Mouse (Mus musculus) kidney, embryonic 16.5 days (tissue): Measurements from ENCODE around the gene Tmem88b. TPM values are rescaled to one million over a fixed set of nuclear protein-coding genes. Genes with fewer than 3 reads are reported as not detected.
A peak's percentile ranks its signal among the peaks of the same experiment; 100 is the strongest.

Source experiments
- ATAC-seq: fragments of 200-750 bp; cut with Nextera tagmentation; 2 replicates; pipeline ENCODE4 v1.8.0; 2017; ENCODE audit warnings: moderate TSS enrichment; ENCODE audit not compliant: low FRiP score, low TSS enrichment
- H3K27ac ChIP-seq: fragments of 300-500 bp; sonication (generic); 2 replicates; pipeline ENCODE4 v1.5.1; 2014; ENCODE audit warnings: low read length
- H3K27me3 ChIP-seq: fragments of 300-500 bp; sonication (generic); 2 replicates; pipeline ENCODE4 v1.6.1; 2014; ENCODE audit warnings: low read length, control low read depth, mixed read lengths; ENCODE audit not compliant: insufficient read depth
- H3K36me3 ChIP-seq: fragments of 300-500 bp; sonication (generic); 2 replicates; pipeline ENCODE4 v1.6.1; 2014; ENCODE audit warnings: low read length, control low read depth, mixed read lengths; ENCODE audit not compliant: insufficient read depth
- H3K4me1 ChIP-seq: fragments of 300-500 bp; sonication (generic); 2 replicates; pipeline ENCODE4 v1.6.1; 2014; ENCODE audit warnings: low read length, control low read depth, mixed read lengths; ENCODE audit not compliant: insufficient read depth
- H3K4me2 ChIP-seq: fragments of 300-500 bp; sonication (generic); replicated peaks from 2 replicates; pipeline ENCODE4 v1.6.1; 2014; ENCODE audit warnings: low read depth, low read length
- H3K4me3 ChIP-seq: fragments of 300-500 bp; sonication (generic); 2 replicates; pipeline ENCODE4 v1.5.1; 2014; ENCODE audit warnings: mild to moderate bottlenecking, low read length
- H3K9ac ChIP-seq: fragments of 300-500 bp; sonication (generic); replicated peaks from 2 replicates; pipeline ENCODE4 v1.6.1; 2014; ENCODE audit warnings: low read length
- H3K9me3 ChIP-seq: fragments of 300-500 bp; sonication (generic); 2 replicates; pipeline ENCODE4 v1.6.1; 2016; ENCODE audit warnings: low read length, control low read depth
- WGBS: fragments of 180-500 bp; shearing (Covaris S2); extraction: QIAGEN DNeasy Blood & Tissue Kit; methylation state at CpG from one replicate; pipeline ENCODE4 v1.1.7; 2014; 5-methylcytosine and 5-hydroxymethylcytosine counted together
- polyA plus RNA-seq: library from polyadenylated mRNA; unstranded; fragments of >200 nt; fragmentation: Nextera tagmentation; extraction: Ambion mirVana; gene quantifications from 2 replicates; pipeline ENCODE4 v1.2.1, GENCODE M21; 2015

Tmem88b gene
- polyA plus RNA-seq, result 0.32 and 0.33 TPM in 2 replicates

GRCm38 (mm10) chr4:155785819-155786218 is at the start of gene Tmem88b:
TSS of gene Tmem88b (minus strand) at chr4:155785874.
- Histone ChIP-seq H3K9ac (peak within 1 kb of the TSS; percentile 80), H3K4me3 (peak within 1 kb of the TSS; percentile 56), H3K27ac (no peak within 1 kb of the TSS), H3K36me3 (no peaks in the 10 kb centered on the region), H3K4me2 (peak within 1 kb of the TSS; percentile 75), H3K27me3 (no peaks in the 10 kb centered on the region), H3K4me1 (peaks cover 15% of the 10 kb centered on the region), H3K9me3 (no peaks in the 10 kb centered on the region)
- 72% methylated on average over 5 of the region's 5 CpGs for WGBS
- ATAC-seq, result no peak

GRCm38 (mm10) chr4:155833836-155834235 is 48.2 kb upstream of the Tmem88b start:
- Histone ChIP-seq H3K27ac (peak overlapping the region; percentile 63; the same call in 1 of the 2 replicates), H3K9ac (0 out of 2 replicates have a peak overlapping the region, but pooled peaks have one; percentile 9), H3K4me2 (0 out of 2 replicates have a peak overlapping the region, but pooled peaks have one; percentile 13), H3K4me1 (peaks cover 24% of the 10 kb centered on the region), H3K4me3 (0 out of 2 replicates have a peak overlapping the region, but pooled peaks have one; percentile 2), H3K27me3 (no peaks in the 10 kb centered on the region), H3K36me3 (0 out of 2 replicates have a peak, but pooled peaks cover 3% of the 10 kb centered on the region), H3K9me3 (no peaks in the 10 kb centered on the region; the same call in 1 of the 2 replicates)
- peak; percentile 40; the same call in 1 of the 2 replicates for ATAC-seq
- 26% methylated on average over 2 of the region's 2 CpGs for WGBS

GRCm38 (mm10) chr4:155833234-155833633 is 47.6 kb upstream of the Tmem88b start:
- no peaks in the 10 kb centered on the region; the same call in 1 of the 2 replicates for H3K9me3 ChIP-seq
- no peak overlapping the region for H3K4me2 ChIP-seq
- H3K36me3 ChIP-seq, result 0 out of 2 replicates have a peak, but pooled peaks cover 3% of the 10 kb centered on the region
- H3K4me3 ChIP-seq, result no peak overlapping the region
- H3K27ac ChIP-seq, result no peak overlapping the region
- H3K27me3 ChIP-seq, result no peaks in the 10 kb centered on the region
- H3K4me1 ChIP-seq, result peaks cover 22% of the 10 kb centered on the region
- ATAC-seq, result no peak
- 87% methylated on average over 4 of the region's 4 CpGs for WGBS
- no peak overlapping the region for H3K9ac ChIP-seq

- 0 out of 2 replicates have a peak, but pooled peaks cover 7% of the 10 kb centered on the region for H3K36me3 ChIP-seq
- peaks cover 22% of the 10 kb centered on the region for H3K4me1 ChIP-seq
- WGBS, result 50% methylated on average over 10 of the region's 10 CpGs
- no peaks in the 10 kb centered on the region for H3K27me3 ChIP-seq
- H3K27ac ChIP-seq, result peak overlapping the region; percentile 94; the same call in 1 of the 2 replicates
- peak overlapping the region; percentile 96 for H3K4me2 ChIP-seq
- no peaks in the 10 kb centered on the region; the same call in 1 of the 2 replicates for H3K9me3 ChIP-seq
- H3K9ac ChIP-seq, result peak overlapping the region; percentile 90
- no peak for ATAC-seq
- H3K4me3 ChIP-seq, result peak overlapping the region; percentile 93
Observed at GRCm38 (mm10) chr4:155832321-155832720, 46.6 kb upstream of the Tmem88b start.

- Histone ChIP-seq H3K9ac (peak overlapping the region; percentile 90), H3K36me3 (0 out of 2 replicates have a peak, but pooled peaks cover 11% of the 10 kb centered on the region), H3K27me3 (no peaks in the 10 kb centered on the region), H3K4me2 (peak overlapping the region; percentile 96), H3K9me3 (no peaks in the 10 kb centered on the region; the same call in 1 of the 2 replicates), H3K4me1 (peaks cover 22% of the 10 kb centered on the region), H3K27ac (peak overlapping the region; percentile 94), H3K4me3 (peak overlapping the region; percentile 93)
- WGBS, result 1% methylated on average over 25 of the region's 25 CpGs
- peak; percentile 20 for ATAC-seq
Observed at GRCm38 (mm10) chr4:155831831-155832230, 46.2 kb upstream of the Tmem88b start.

- under 1% methylated on average over 49 of the region's 49 CpGs for WGBS
- H3K4me3 ChIP-seq, result peak within 1 kb of the TSS; percentile 93
- peak within 1 kb of the TSS; percentile 94 for H3K27ac ChIP-seq
- H3K9ac ChIP-seq, result peak within 1 kb of the TSS; percentile 90
- no peaks in the 10 kb centered on the region for H3K27me3 ChIP-seq
- 0 out of 2 replicates have a peak, but pooled peaks cover 11% of the 10 kb centered on the region for H3K36me3 ChIP-seq
- peak within 1 kb of the TSS; percentile 96 for H3K4me2 ChIP-seq
- ATAC-seq, result peak; percentile 94
- no peaks in the 10 kb centered on the region for H3K9me3 ChIP-seq
- H3K4me1 ChIP-seq, result peaks cover 22% of the 10 kb centered on the region
Observed at GRCm38 (mm10) chr4:155831205-155831766, 45.6 kb upstream of the Tmem88b start, which contains the start of gene Aurkaip1. TSS of gene Aurkaip1 (plus strand) at chr4:155831272.

- Histone ChIP-seq H3K27me3 (no peaks in the 10 kb centered on the region), H3K9me3 (no peaks in the 10 kb centered on the region), H3K27ac (0 out of 2 replicates have a peak overlapping the region, but pooled peaks have one; percentile 44), H3K9ac (no peak overlapping the region), H3K4me2 (peak overlapping the region; percentile 96), H3K4me3 (peak overlapping the region; percentile 93), H3K4me1 (peaks cover 22% of the 10 kb centered on the region), H3K36me3 (peaks cover 13% of the 10 kb centered on the region; the same call in 1 of the 2 replicates)
- no peak for ATAC-seq
- WGBS, result 48% methylated on average over 8 of the region's 8 CpGs
Observed at GRCm38 (mm10) chr4:155830596-155830995, 44.9 kb upstream of the Tmem88b start.

- H3K9me3 ChIP-seq, result no peaks in the 10 kb centered on the region
- H3K36me3 ChIP-seq, result peaks cover 20% of the 10 kb centered on the region
- H3K4me3 ChIP-seq, result no peak overlapping the region
- no peak overlapping the region for H3K4me2 ChIP-seq
- peaks cover 22% of the 10 kb centered on the region for H3K4me1 ChIP-seq
- ATAC-seq, result no peak
- 90% methylated on average over 4 of the region's 4 CpGs for WGBS
- H3K9ac ChIP-seq, result no peak overlapping the region
- no peak overlapping the region for H3K27ac ChIP-seq
- H3K27me3 ChIP-seq, result no peaks in the 10 kb centered on the region
Observed at GRCm38 (mm10) chr4:155829866-155830265, 44.2 kb upstream of the Tmem88b start.

GRCm38 (mm10) chr4:155823443-155823842 is 37.8 kb upstream of the Tmem88b start:
- no peaks in the 10 kb centered on the region for H3K9me3 ChIP-seq
- no peak overlapping the region for H3K27ac ChIP-seq
- H3K4me1 ChIP-seq, result no peaks in the 10 kb centered on the region
- H3K27me3 ChIP-seq, result no peaks in the 10 kb centered on the region
- ATAC-seq, result no peak
- no peak overlapping the region for H3K9ac ChIP-seq
- H3K4me2 ChIP-seq, result no peak overlapping the region
- 93% methylated on average over 16 of the region's 16 CpGs for WGBS
- no peak overlapping the region for H3K4me3 ChIP-seq
- peaks cover 72% of the 10 kb centered on the region for H3K36me3 ChIP-seq

- Histone ChIP-seq H3K9ac (no peak overlapping the region), H3K4me3 (no peak overlapping the region), H3K4me2 (no peak overlapping the region), H3K27me3 (no peaks in the 10 kb centered on the region), H3K9me3 (no peaks in the 10 kb centered on the region), H3K36me3 (peaks cover 87% of the 10 kb centered on the region), H3K27ac (no peak overlapping the region), H3K4me1 (no peaks in the 10 kb centered on the region)
- ATAC-seq, result no peak
- WGBS, result 80% methylated on average over 7 of the region's 7 CpGs
Observed at GRCm38 (mm10) chr4:155821025-155821424, 35.4 kb upstream of the Tmem88b start.
